Mouse (Mus musculus) stomach, embryonic 16.5 days (tissue): Measurements from ENCODE around the gene Mthfd2. TPM values are rescaled to one million over a fixed set of nuclear protein-coding genes. Genes with fewer than 3 reads are reported as not detected.

ENCODE experiments used
- ATAC-seq: fragments of 200-750 bp; cut with Nextera tagmentation; 2 replicates; pipeline ENCODE4 v1.8.0; 2017; ENCODE audit warnings: moderate number of reproducible peaks, moderate TSS enrichment; ENCODE audit not compliant: insufficient read depth, low FRiP score
- H3K27ac ChIP-seq: fragments of 300-500 bp; sonication (generic); 2 replicates; pipeline ENCODE4 v1.5.1; 2014; ENCODE audit warnings: low read length
- H3K27me3 ChIP-seq: fragments of 300-500 bp; sonication (generic); 2 replicates; pipeline ENCODE4 v1.6.1; 2014; ENCODE audit warnings: low read length, control low read depth, mixed read lengths; ENCODE audit not compliant: control insufficient read depth, insufficient read depth
- H3K36me3 ChIP-seq: fragments of 300-500 bp; sonication (generic); 2 replicates; pipeline ENCODE4 v1.6.1; 2014; ENCODE audit warnings: low read length; ENCODE audit not compliant: control insufficient read depth, insufficient read depth
- H3K4me1 ChIP-seq: fragments of 300-500 bp; sonication (generic); 2 replicates; pipeline ENCODE4 v1.6.1; 2014; ENCODE audit warnings: low read length, control low read depth, mixed read lengths; ENCODE audit not compliant: control insufficient read depth, insufficient read depth
- H3K4me2 ChIP-seq: fragments of 300-500 bp; sonication (generic); 2 replicates; pipeline ENCODE4 v1.6.1; 2014; ENCODE audit warnings: low read depth, low read length, mixed read lengths
- H3K4me3 ChIP-seq: fragments of 300-500 bp; sonication (generic); replicated peaks from 2 replicates; pipeline ENCODE4 v1.5.1; 2014; ENCODE audit warnings: mild to moderate bottlenecking, low read length
- H3K9ac ChIP-seq: fragments of 300-500 bp; sonication (generic); 2 replicates; pipeline ENCODE4 v1.6.1; 2014; ENCODE audit warnings: low read length
- H3K9me3 ChIP-seq: fragments of 300-500 bp; sonication (generic); replicated peaks from 2 replicates; pipeline ENCODE4 v1.6.1; 2016; ENCODE audit warnings: low read length, control low read depth; ENCODE audit not compliant: control insufficient read depth
- WGBS: fragments of 180-500 bp; shearing (Covaris S2); extraction: QIAGEN DNeasy Blood & Tissue Kit; methylation state at CpG from one replicate; pipeline ENCODE4 v1.1.7; 2014; 5-methylcytosine and 5-hydroxymethylcytosine counted together
- polyA plus RNA-seq: library from polyadenylated mRNA; unstranded; fragments of >200 nt; fragmentation: Nextera tagmentation; extraction: Ambion mirVana; gene quantifications from 2 replicates; pipeline ENCODE4 v1.2.1, GENCODE M21; 2015

Mthfd2 gene
- polyA plus RNA-seq, result 29.6 and 35.2 TPM in 2 replicates

DNA sequence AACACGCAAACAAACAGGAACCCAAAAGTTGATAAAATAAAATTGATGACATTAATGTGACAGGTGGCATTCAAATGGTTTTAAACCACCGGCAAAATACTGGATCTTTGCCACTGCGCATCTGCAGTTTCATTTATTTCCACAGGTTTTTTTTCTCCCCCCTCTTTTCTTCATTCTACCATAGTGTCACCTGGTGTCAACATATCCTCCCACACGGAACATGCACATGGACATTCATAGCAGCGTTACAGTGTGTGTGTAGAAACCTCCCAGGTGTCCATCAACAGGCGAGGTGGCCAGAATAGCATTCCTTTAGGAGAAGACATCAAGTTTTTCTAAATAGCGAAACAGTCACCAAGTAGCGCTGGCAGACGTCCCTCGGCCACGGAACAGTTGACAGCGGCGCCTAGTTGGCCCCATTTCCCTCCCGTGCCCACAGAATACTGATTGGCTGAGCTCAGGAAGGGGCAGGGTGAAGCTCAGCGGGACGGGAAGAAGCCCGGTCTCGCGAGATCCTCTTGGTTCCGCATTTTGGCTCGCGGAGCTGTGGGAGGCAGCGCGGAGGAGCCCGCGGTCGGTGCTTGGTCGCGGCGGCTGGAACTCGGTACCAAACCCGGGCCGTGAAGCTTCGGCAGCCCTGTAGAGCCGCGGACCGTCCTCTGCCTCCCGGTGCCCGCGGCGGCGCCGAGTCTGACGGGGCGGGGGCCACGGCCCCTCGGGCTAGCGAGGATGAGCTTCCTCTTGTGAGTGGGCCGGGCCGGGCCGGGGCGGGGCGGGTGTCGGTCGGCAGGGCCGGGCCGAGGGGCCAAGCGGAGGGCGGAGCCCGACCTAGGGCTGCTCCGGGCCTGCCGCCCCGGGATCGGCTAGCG lies at the start of gene Mthfd2, which contains the start of gene Mob1a:
Mthfd2 (minus strand) TSS at position 384 of the 869 bp plus-strand sequence.
Mob1a (plus strand) TSS at position 492 of the 869 bp plus-strand sequence.
- Histone ChIP-seq H3K9me3 (no peaks in the 10 kb centered on the region), H3K4me3 (peak within 1 kb of the TSS; percentile 73), H3K36me3 (peaks cover 5% of the 10 kb centered on the region; the same call in 1 of the 2 replicates), H3K9ac (peak within 1 kb of the TSS; percentile 93), H3K27ac (peak within 1 kb of the TSS; percentile 96), H3K27me3 (no peaks in the 10 kb centered on the region), H3K4me2 (peak within 1 kb of the TSS; percentile 58), H3K4me1 (peaks cover 11% of the 10 kb centered on the region)
- 1% methylated on average over 65 of the region's 65 CpGs for WGBS
- ATAC-seq, result peak; percentile 97

DNA sequence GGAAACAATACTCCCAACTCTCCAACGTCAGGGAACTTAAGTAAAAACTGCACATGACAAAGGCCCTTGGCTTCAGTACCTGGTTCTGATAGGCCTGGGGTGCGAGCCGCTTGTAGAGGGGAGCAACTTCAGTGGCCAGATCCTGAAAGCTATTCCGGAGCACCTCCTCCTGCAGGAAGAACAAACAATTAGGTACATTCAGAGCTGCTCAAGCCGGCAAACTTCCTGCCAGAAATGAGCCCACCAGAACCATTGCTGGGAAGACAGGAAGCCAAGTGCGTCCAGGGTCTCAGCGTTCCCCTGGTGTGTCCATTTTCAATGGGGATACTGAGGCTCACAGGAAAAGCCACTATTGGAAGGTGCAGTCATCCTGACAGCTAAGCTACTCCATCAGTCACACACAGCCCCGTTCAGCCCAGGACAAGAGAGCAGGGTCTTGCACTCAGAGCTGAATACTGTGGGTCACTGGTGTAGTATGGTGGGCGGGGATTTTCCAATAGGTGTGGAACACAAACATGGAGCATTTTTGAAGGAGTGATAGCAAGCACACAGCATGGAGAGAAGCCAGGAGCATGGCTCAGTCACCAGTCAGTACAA lies 48.1 kb upstream of the Mthfd2 start:
- Histone ChIP-seq H3K36me3 (peaks cover 50% of the 10 kb centered on the region), H3K4me1 (no peaks in the 10 kb centered on the region), H3K9me3 (no peaks in the 10 kb centered on the region), H3K27me3 (no peaks in the 10 kb centered on the region), H3K4me2 (no peak overlapping the region), H3K27ac (no peak overlapping the region), H3K4me3 (no peak overlapping the region), H3K9ac (no peak overlapping the region)
- 83% methylated on average over 9 of the region's 9 CpGs for WGBS
- no peak for ATAC-seq

DNA sequence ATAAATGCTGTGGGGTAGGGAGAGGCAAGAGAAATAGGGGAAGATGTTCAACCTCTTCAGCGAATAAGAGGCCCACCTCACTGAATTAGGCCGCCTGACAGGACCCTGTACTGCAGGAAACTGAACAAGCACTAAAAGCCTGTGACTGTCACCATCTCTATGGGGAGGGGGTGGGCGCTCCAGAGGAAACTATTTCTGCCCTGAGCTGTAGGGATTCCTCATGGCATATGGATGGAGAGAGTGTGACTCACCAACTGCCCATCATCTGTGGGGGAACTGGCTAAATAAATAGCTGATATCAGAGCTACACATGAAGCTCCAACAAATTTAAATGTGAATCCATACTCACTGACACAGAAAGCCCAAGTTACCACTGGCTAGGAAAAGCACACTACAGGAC lies 45.6 kb upstream of the Mthfd2 start:
- H3K4me1 ChIP-seq, result no peaks in the 10 kb centered on the region
- peaks cover 51% of the 10 kb centered on the region for H3K36me3 ChIP-seq
- H3K9me3 ChIP-seq, result no peaks in the 10 kb centered on the region
- H3K27ac ChIP-seq, result no peak overlapping the region
- no peak overlapping the region for H3K9ac ChIP-seq
- no peaks in the 10 kb centered on the region for H3K27me3 ChIP-seq
- H3K4me2 ChIP-seq, result no peak overlapping the region
- WGBS, result 84% methylated on average over 3 of the region's 3 CpGs
- H3K4me3 ChIP-seq, result no peak overlapping the region
- no peak for ATAC-seq

DNA sequence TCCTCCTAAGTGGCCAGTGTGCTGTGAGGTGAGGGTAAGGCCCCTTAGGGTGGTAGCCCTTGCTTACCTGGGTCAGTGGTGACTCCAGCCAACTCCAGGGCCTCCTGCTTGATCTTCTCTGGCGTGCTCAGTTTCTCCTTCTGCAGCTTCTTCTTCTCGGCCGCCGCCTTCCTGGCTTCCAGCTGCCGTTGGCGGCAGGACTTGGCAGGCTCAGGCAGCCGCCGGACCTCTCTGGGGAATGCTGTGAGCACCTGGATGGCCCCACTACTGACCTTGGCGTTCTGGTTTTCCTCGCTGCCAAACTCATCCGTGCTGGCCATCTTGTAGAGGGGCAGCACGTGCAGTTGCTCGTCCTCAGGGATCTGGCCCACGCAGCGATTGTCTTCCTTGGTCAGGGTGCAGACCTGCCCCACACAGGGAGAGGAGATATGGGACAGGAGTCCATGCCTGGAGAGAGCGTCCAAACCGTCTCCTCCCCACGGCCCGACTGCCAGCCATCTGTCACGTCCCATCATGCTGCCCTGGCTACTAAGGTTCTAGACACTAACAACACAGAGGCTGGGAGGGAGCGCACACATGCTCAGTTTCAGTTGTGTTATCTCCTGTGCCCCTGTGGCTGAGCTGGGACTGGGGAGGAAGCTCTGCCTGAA lies 44.7 kb upstream of the Mthfd2 start:
- H3K36me3 ChIP-seq, result peaks cover 44% of the 10 kb centered on the region
- H3K9me3 ChIP-seq, result no peaks in the 10 kb centered on the region
- no peak for ATAC-seq
- no peak overlapping the region for H3K27ac ChIP-seq
- WGBS, result 85% methylated on average over 21 of the region's 21 CpGs
- no peak overlapping the region for H3K4me3 ChIP-seq
- no peak overlapping the region for H3K9ac ChIP-seq
- no peaks in the 10 kb centered on the region for H3K4me1 ChIP-seq
- H3K27me3 ChIP-seq, result no peaks in the 10 kb centered on the region
- H3K4me2 ChIP-seq, result no peak overlapping the region

DNA sequence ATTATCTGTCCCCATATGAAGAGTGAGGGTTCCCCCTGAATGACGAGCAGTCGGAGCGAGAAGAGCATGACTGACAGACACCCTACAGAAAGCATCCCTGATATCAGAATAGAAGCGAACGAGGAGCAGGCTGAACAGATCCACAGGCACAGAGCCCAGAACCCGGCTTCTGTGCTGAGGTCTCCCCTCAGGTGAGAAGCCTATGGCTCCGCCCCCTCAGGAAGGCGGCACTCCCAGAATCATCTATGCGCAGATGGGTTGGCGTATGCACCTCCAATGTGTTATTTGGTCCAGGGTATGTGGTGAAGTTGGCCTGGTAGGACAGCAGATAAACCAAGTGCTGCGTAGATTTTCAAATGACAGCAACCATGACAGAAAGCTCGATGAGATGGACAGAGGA lies 37.4 kb upstream of the Mthfd2 start:
- no peaks in the 10 kb centered on the region for H3K9me3 ChIP-seq
- 88% methylated on average over 12 of the region's 12 CpGs for WGBS

DNA sequence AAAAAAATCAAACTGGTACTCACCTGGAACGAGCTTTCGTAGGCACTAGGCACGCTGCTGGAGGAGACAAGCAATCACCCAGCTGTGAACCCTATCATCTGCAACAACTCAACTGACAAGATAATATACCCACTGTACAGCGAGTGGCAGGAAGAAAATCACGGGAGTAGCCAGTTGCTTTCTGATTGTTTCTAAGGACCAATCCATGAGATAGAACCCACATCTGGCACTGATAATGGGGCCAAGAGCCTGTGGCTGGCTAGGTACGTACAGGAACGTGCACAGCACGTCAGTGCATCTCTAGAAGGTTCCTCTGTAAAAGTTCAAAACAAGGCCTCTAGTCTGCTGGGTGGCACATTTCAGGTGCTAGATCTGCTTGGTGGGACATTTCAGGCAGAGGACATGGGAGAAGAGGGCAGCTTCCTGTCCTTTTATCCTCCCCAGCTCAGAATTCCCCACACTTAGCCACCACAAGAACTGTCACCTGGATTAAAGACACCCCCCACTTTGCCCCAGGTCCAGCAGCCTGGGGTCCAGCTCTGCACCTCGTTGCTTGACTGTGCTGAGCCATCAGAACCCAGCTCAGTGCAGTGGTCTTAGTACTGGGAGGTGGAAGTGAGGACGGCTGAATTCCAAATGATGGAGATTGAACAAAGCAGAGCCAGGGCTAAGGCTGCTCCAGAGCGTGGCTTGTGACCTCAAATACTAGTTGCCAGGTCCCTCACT lies 36.0 kb upstream of the Mthfd2 start:
- H3K9ac ChIP-seq, result no peak overlapping the region
- no peak overlapping the region for H3K4me2 ChIP-seq
- H3K36me3 ChIP-seq, result 0 out of 2 replicates have a peak, but pooled peaks cover 3% of the 10 kb centered on the region
- no peaks in the 10 kb centered on the region for H3K27me3 ChIP-seq
- no peak overlapping the region for H3K27ac ChIP-seq
- ATAC-seq, result no peak
- no peaks in the 10 kb centered on the region for H3K4me1 ChIP-seq
- H3K9me3 ChIP-seq, result no peaks in the 10 kb centered on the region
- no peak overlapping the region for H3K4me3 ChIP-seq
- 88% methylated on average over 11 of the region's 11 CpGs for WGBS

More for the DNA sequence above, 37.4 kb upstream of the Mthfd2 start:
- H3K27me3 ChIP-seq, result no peaks in the 10 kb centered on the region
- H3K4me3 ChIP-seq, result no peak overlapping the region
- no peaks in the 10 kb centered on the region for H3K4me1 ChIP-seq
- no peak overlapping the region for H3K9ac ChIP-seq
- no peak for ATAC-seq
- no peak overlapping the region for H3K27ac ChIP-seq
- peaks cover 14% of the 10 kb centered on the region for H3K36me3 ChIP-seq
- H3K4me2 ChIP-seq, result no peak overlapping the region

DNA sequence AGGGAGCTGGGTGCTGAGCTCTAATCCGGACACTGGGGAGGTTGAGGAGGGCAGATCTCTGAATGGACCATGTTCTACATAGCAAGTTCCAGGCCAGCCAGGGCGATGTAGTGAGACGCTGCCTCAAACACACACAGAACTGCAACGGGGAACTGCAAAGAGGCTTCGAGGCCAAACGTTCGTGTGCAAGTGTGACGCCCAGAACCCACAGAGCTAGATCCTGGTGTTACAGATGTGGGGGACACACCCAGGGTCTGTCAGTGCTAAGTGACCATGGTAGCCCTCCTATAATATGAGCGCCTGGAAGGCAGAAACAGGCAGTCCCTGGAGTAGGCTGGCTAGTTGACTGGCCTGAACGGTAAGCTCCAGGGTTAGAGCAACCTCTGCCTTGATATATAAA lies 31.7 kb upstream of the Mthfd2 start:
- Histone ChIP-seq H3K4me2 (no peak overlapping the region), H3K4me3 (no peak overlapping the region), H3K27ac (no peak overlapping the region), H3K9ac (no peak overlapping the region), H3K4me1 (no peaks in the 10 kb centered on the region), H3K9me3 (no peaks in the 10 kb centered on the region), H3K27me3 (no peaks in the 10 kb centered on the region), H3K36me3 (peaks cover 8% of the 10 kb centered on the region; the same call in 1 of the 2 replicates)
- 89% methylated on average over 10 of the region's 10 CpGs for WGBS
- no peak for ATAC-seq

DNA sequence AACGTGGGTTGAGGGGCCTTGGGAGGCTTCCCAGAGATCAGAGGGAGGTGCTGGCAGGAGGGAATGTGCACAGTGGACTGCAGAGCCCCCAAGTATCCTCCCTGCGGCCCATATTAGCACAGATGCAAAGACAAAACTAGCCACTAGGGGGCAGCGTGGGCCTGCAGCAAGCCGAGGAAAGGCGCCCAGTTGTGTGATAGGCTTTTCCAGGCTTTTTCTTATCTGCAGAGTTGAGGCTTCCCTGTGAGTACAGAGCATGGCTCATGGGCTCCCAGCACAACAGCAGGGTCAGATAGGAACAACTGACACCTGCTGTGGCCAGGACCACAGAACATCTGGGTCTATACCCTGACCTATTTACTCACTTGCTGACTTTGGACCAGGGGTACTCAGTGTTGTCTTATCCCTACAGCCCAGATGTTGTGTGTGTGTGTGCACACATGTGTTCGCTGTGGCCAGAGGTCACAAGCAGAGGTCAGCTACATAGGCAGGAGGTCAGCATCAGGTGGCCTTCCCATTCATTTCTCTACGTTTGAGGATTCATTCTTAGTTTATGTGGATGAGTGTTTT lies 30.9 kb upstream of the Mthfd2 start:
- Histone ChIP-seq H3K9me3 (no peaks in the 10 kb centered on the region), H3K4me1 (peaks cover under 1% of the 10 kb centered on the region; the same call in 1 of the 2 replicates), H3K9ac (no peak overlapping the region), H3K36me3 (peaks cover 8% of the 10 kb centered on the region; the same call in 1 of the 2 replicates), H3K27ac (no peak overlapping the region), H3K4me3 (no peak overlapping the region), H3K27me3 (no peaks in the 10 kb centered on the region), H3K4me2 (no peak overlapping the region)
- WGBS, result 20% methylated on average over 7 of the region's 7 CpGs
- peak; percentile 41; the same call in 1 of the 2 replicates for ATAC-seq
